In the genomic region with DNA sequence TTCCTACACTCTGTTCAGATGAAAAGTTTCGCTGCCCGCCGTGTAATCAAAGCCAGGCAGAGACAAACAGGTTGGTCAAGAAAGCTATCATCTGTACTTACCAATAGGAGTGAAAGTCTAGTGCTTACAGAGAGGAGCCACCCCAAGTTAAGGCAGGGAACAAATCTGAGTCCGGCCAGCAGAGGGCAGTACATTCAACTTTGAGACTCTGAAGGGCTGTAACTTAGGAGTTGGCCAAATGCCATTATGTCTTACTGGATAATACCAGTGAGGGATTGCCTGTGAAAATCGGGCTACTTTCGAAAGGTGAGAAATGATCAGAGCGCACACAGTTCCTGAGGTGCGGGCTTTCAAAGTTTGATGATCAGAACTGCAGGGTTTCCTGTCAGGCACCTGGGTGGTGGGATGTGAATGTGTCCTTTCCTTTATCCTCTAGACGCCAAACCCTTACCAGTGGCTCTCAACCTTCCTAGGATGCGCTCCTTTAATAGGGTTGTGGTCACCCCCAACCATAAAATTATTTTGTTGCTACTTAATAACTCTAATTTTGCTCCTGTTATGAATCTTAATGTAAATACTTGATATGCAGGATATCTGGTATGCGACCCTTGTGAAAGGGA, we compare ENCODE assay signal across 8 mouse cellular contexts. TPM values are rescaled to one million over a fixed set of nuclear protein-coding genes. Genes with fewer than 3 reads are reported as not detected.
A peak's percentile ranks its signal among the peaks of the same experiment; 100 is the strongest.
DNase-seq lines count a peak whose midpoint lies in the region; ATAC-seq and TF ChIP-seq lines count a peak whose summit lies in the region.

No protein-coding gene starts in this region.

- peaks cover 10% of the 10 kb centered on the region for H3K4me1 ChIP-seq in embryonic facial prominence, embryonic 10.5 days
- peaks cover 9 to 10% of the 10 kb centered on the region in 2 experiments for H3K4me1 ChIP-seq in heart, embryonic 14.5 days (ENCODE audit: control insufficient read depth in 2 of 2, insufficient read depth in 2 of 2, low read length in 2 of 2)
- H3K4me1 ChIP-seq in kidney, postnatal 0 days (replicated peaks; ENCODE audit: insufficient read depth, low read length), result peaks cover 5% of the 10 kb centered on the region; the same call in 1 of the 2 replicates
- peaks cover 13% of the 10 kb centered on the region for H3K4me1 ChIP-seq in liver, embryonic 12.5 days
- no peaks in the 10 kb centered on the region for H3K4me1 ChIP-seq in stomach, embryonic 15.5 days

- DNase-seq in B cell, adult 2 months, result peak; percentile 85 to 86
- peak; percentile 70 for DNase-seq in adrenal gland, adult 8-10 months
- DNase-seq in embryonic facial prominence, embryonic 10.5 days (ENCODE audit: low spot score), result peak; percentile 77
- peak; percentile 90 for DNase-seq in kidney, postnatal 0 days (ENCODE audit: low spot score)
- peak; percentile 73 for DNase-seq in neural tube, embryonic 10.5 days (ENCODE audit: extremely low spot score, low spot score)

- ATAC-seq in heart, embryonic 14.5 days (ENCODE audit: insufficient number of reproducible peaks, insufficient read depth, low FRiP score, low read depth), result no peak
- peak; percentile 68; the same call in 1 of the 2 replicates for ATAC-seq in kidney, postnatal 0 days (replicated peaks; ENCODE audit: low FRiP score, low read depth)
- ATAC-seq in liver, embryonic 12.5 days, result peak; percentile 44; the same call in 1 of the 2 replicates
- peak; percentile 56 for ATAC-seq in stomach, embryonic 15.5 days (ENCODE audit: insufficient read depth, low FRiP score, low read depth)

- no peak overlapping the region for H3K4me3 ChIP-seq in embryonic facial prominence, embryonic 10.5 days
- H3K4me3 ChIP-seq in heart, embryonic 14.5 days (ENCODE audit: control insufficient read depth in 1 of 2, insufficient read depth in 1 of 2, low read depth in 1 of 2, low read length in 2 of 2), result no peak overlapping the region
- no peak overlapping the region for H3K4me3 ChIP-seq in kidney, postnatal 0 days (replicated peaks; ENCODE audit: low read depth, low read length)
- no peak overlapping the region for H3K4me3 ChIP-seq in liver, embryonic 12.5 days
- H3K4me3 ChIP-seq in stomach, embryonic 15.5 days (replicated peaks), result no peak overlapping the region

- H3K9ac ChIP-seq in heart, embryonic 14.5 days (ENCODE audit: low read length), result no peak overlapping the region
- no peak overlapping the region for H3K9ac ChIP-seq in kidney, postnatal 0 days (ENCODE audit: low read depth, low read length)
- no peak overlapping the region for H3K9ac ChIP-seq in liver, embryonic 12.5 days
- H3K9ac ChIP-seq in stomach, embryonic 15.5 days, result no peak overlapping the region

- peaks cover 15% of the 10 kb centered on the region; the same call in 1 of the 2 replicates for H3K27me3 ChIP-seq in embryonic facial prominence, embryonic 10.5 days (replicated peaks; ENCODE audit: low read depth, poor library complexity, severe bottlenecking)
- H3K27me3 ChIP-seq in heart, embryonic 14.5 days (ENCODE audit: control insufficient read depth, insufficient read depth, low read length), result peaks cover 10% of the 10 kb centered on the region
- H3K27me3 ChIP-seq in kidney, postnatal 0 days (ENCODE audit: insufficient read depth, low read length), result no peaks in the 10 kb centered on the region
- no peaks in the 10 kb centered on the region for H3K27me3 ChIP-seq in liver, embryonic 12.5 days (replicated peaks)
- no peaks in the 10 kb centered on the region for H3K27me3 ChIP-seq in stomach, embryonic 15.5 days (replicated peaks)

- H3K36me3 ChIP-seq in embryonic facial prominence, embryonic 10.5 days (replicated peaks), result no peaks in the 10 kb centered on the region
- no peaks in the 10 kb centered on the region for H3K36me3 ChIP-seq in heart, embryonic 14.5 days (ENCODE audit: control insufficient read depth, insufficient read depth, low read length)
- no peaks in the 10 kb centered on the region for H3K36me3 ChIP-seq in kidney, postnatal 0 days (ENCODE audit: insufficient read depth, low read length)
- no peaks in the 10 kb centered on the region for H3K36me3 ChIP-seq in liver, embryonic 12.5 days
- no peaks in the 10 kb centered on the region for H3K36me3 ChIP-seq in stomach, embryonic 15.5 days

- H3K9me3 ChIP-seq in embryonic facial prominence, embryonic 10.5 days, result no peaks in the 10 kb centered on the region
- H3K9me3 ChIP-seq in heart, embryonic 14.5 days (ENCODE audit: control insufficient read depth, low read length), result 0 out of 2 replicates have a peak, but pooled peaks cover 3% of the 10 kb centered on the region
- H3K9me3 ChIP-seq in kidney, postnatal 0 days (replicated peaks; ENCODE audit: low read length), result no peaks in the 10 kb centered on the region
- no peaks in the 10 kb centered on the region for H3K9me3 ChIP-seq in liver, embryonic 12.5 days (replicated peaks)
- no peaks in the 10 kb centered on the region for H3K9me3 ChIP-seq in stomach, embryonic 15.5 days

- H3K4me2 ChIP-seq in heart, embryonic 14.5 days (ENCODE audit: low read length), result peak overlapping the region; percentile 28; the same call in 1 of the 2 replicates
- no peak overlapping the region for H3K4me2 ChIP-seq in kidney, postnatal 0 days (ENCODE audit: low read length)
- H3K4me2 ChIP-seq in liver, embryonic 12.5 days, result no peak overlapping the region
- H3K4me2 ChIP-seq in stomach, embryonic 15.5 days, result no peak overlapping the region

- 60% methylated on average over 11 of the region's 11 CpGs for WGBS in embryonic facial prominence, embryonic 10.5 days
- WGBS in heart, embryonic 14.5 days, result 58% methylated on average over 11 of the region's 11 CpGs
- WGBS in kidney, postnatal 0 days, result 57% methylated on average over 11 of the region's 11 CpGs
- 46% methylated on average over 11 of the region's 11 CpGs for WGBS in liver, embryonic 12.5 days (ENCODE audit: insufficient replicate concordance)
- 50% methylated on average over 11 of the region's 11 CpGs for WGBS in stomach, embryonic 15.5 days

- peak; percentile 88 for TF ChIP-seq CTCF in kidney, postnatal 0 days (IDR thresholded peaks at IDR 0.05; ENCODE audit: low read depth)

- no peak overlapping the region for H3K27ac ChIP-seq in embryonic facial prominence, embryonic 10.5 days (replicated peaks)
- H3K27ac ChIP-seq in heart, embryonic 14.5 days (replicated peaks in 1 of 2; ENCODE audit: control insufficient read depth in 1 of 2, insufficient read depth in 1 of 2, low read depth in 2 of 2, low read length in 2 of 2), result no peak overlapping the region
- no peak overlapping the region for H3K27ac ChIP-seq in kidney, postnatal 0 days
- H3K27ac ChIP-seq in liver, embryonic 12.5 days, result no peak overlapping the region
- H3K27ac ChIP-seq in stomach, embryonic 15.5 days, result no peak overlapping the region

RNA-seq across cellular contexts. Expression of gene Prep, which starts 15.8 kb away (rescaled TPM):
- 10 to 100 TPM; 16.5 to 27.6 (median 19.4) TPM for total RNA-seq in adrenal gland, adult 8-10 months (2022)
- polyA plus RNA-seq in embryonic facial prominence, embryonic 10.5 days (2016; fragmentation: Nextera tagmentation; extraction: Ambion mirVana), result 41.7 and 43.9 TPM in 2 replicates
- 24.4 and 26.7 TPM in 2 replicates for polyA plus RNA-seq in heart, embryonic 14.5 days (2014; fragmentation: Nextera tagmentation; extraction: Ambion mirVana)
- polyA plus RNA-seq in kidney, postnatal 0 days (2015; fragmentation: Nextera tagmentation; extraction: Ambion mirVana), result 12.8 and 15.6 TPM in 2 replicates
- 15.7 and 16.1 TPM in 2 replicates for polyA plus RNA-seq in liver, embryonic 12.5 days (2016; fragmentation: Nextera tagmentation; extraction: Ambion mirVana)
- polyA plus RNA-seq in stomach, embryonic 15.5 days (2015; fragmentation: Nextera tagmentation; extraction: Ambion mirVana), result 22.1 and 23.8 TPM in 2 replicates
